Mouse (Mus musculus) erythroblast, embryonic 14.5 days (primary cell): ENCODE measurements around the gene Mapk7.

Source experiments
- GATA1 ChIP-seq: IDR thresholded peaks from 2 replicates; pipeline ENCODE4 v1.6.1; 2012; ENCODE audit warnings: low read length, inconsistent platforms, mixed read lengths
- TAL1 ChIP-seq: IDR thresholded peaks from 3 replicates; pipeline ENCODE4 v1.6.1; 2012; ENCODE audit warnings: low read length, inconsistent platforms, mixed read lengths

- no peak for TF ChIP-seq GATA1
- no peak for TF ChIP-seq TAL1
Measured at GRCm38 (mm10) chr11:61503933-61504332, 9.7 kb upstream of the Mapk7 start.
